Mouse (Mus musculus): Measurements from ENCODE around the gene Nid2.

GRCm38 (mm10) chr14:19711771-19712170 is 39.3 kb upstream of the Nid2 start:
- TF ChIP-seq CTCF (IDR thresholded peaks at IDR 0.05; ENCODE audit: extremely low read depth, insufficient read length, insufficient replicate concordance, low read depth, low read length) = no peak
- no peak for TF ChIP-seq POLR2A (IDR thresholded peaks at IDR 0.05; ENCODE audit: low read depth, low read length)

Data from small intestine, adult 2 months (tissue).